Mouse (Mus musculus) left cerebral cortex, postnatal 14 days (tissue): Measurements from ENCODE around the gene Tet3. TPM values are rescaled to one million over a fixed set of nuclear protein-coding genes. Genes with fewer than 3 reads are reported as not detected.
A peak's percentile ranks its signal among the peaks of the same experiment; 100 is the strongest.

Experiments
- DNase-seq, 2 experiments: peaks; one replicate each; pipeline ENCODE4 v3.0.0; 2021 to 2022; ENCODE audit warnings: low spot score in 2 of 2, mixed read lengths in 1 of 2
- intact Hi-C: fragments of 180-260 bp; cut with DNase I; formaldehyde crosslinking; loops from one replicate; pipeline ENCODE4 v1.15.1; 2025
- total RNA-seq, 2 experiments: library from RNA; stranded (reverse); gene quantifications; 2 replicates each; pipeline ENCODE4 v1.2.3; 2021

Gene Tet3
- total RNA-seq, 2 experiments from 2014 or later, result 106 to 114 TPM

GRCm38 (mm10) chr6:83396711-83397110 lies 62.2 kb downstream of the Tet3 start:
- no peak for DNase-seq
- intact Hi-C loops, result no loop called here

GRCm38 (mm10) chr6:83395544-83396229 lies 63.2 kb downstream of the Tet3 start:
- intact Hi-C loops, result no loop called here
- DNase-seq, result no peak

GRCm38 (mm10) chr6:83394122-83394521 lies 64.8 kb downstream of the Tet3 start:
- no peak for DNase-seq
- intact Hi-C loops, result no loop called here

- DNase-seq, result peak; percentile 61 to 72
- intact Hi-C loops, result no loop called here
Observed at GRCm38 (mm10) chr6:83392166-83392780, 66.6 kb downstream of the Tet3 start.

- intact Hi-C loops, result no loop called here
- DNase-seq, result no peak
Observed at GRCm38 (mm10) chr6:83385569-83386090, 73.3 kb downstream of the Tet3 start.

- no peak for DNase-seq
- intact Hi-C loops, result no loop called here
Observed at GRCm38 (mm10) chr6:83381510-83382491, 77.1 kb downstream of the Tet3 start.

- intact Hi-C loops, result no loop called here
- DNase-seq, result no peak
Observed at GRCm38 (mm10) chr6:83373704-83374300, 85.1 kb downstream of the Tet3 start.

GRCm38 (mm10) chr6:83371350-83371749 lies 87.5 kb downstream of the Tet3 start:
- peak in 1 of 2 experiments; percentile 43 for DNase-seq

GRCm38 (mm10) chr6:83370316-83370965 lies 88.4 kb downstream of the Tet3 start:
- DNase-seq, result no peak
- intact Hi-C loops, result no loop called here

More at GRCm38 (mm10) chr6:83371350-83371749, 87.5 kb downstream of the Tet3 start:
- intact Hi-C loops, result no loop called here

- intact Hi-C loops, result no loop called here
- DNase-seq, result no peak
Observed at GRCm38 (mm10) chr6:83363075-83363474, 95.8 kb downstream of the Tet3 start.

- no peak for DNase-seq
- intact Hi-C loops, result no loop called here
Observed at GRCm38 (mm10) chr6:83361523-83362248, 97.2 kb downstream of the Tet3 start.

- DNase-seq, result no peak
- intact Hi-C loops, result loop anchor here (5.0 kb wide), 1 partner anchor 210 kb away; no protein-coding TSS in a partner anchor
Observed at GRCm38 (mm10) chr6:83357436-83357835, 101.4 kb downstream of the Tet3 start.

GRCm38 (mm10) chr6:83356569-83357138 lies 102.2 kb downstream of the Tet3 start:
- peak; percentile 84 to 89 for DNase-seq
- intact Hi-C loops, result loop anchor here (1.0 to 5.0 kb wide), 2 partner anchors 156 to 211 kb away; no protein-coding TSS in a partner anchor

GRCm38 (mm10) chr6:83354856-83355781 lies 103.8 kb downstream of the Tet3 start:
- DNase-seq, result no peak
- intact Hi-C loops, result loop anchor here (5.0 kb wide), 2 partner anchors 212 to 317 kb away; no protein-coding TSS in a partner anchor

- intact Hi-C loops, result loop anchor here (5.0 kb wide), 1 partner anchor 319 kb away; no protein-coding TSS in a partner anchor
- peak in 1 of 2 experiments; percentile 51 for DNase-seq
Observed at GRCm38 (mm10) chr6:83352666-83353410, 106.0 kb downstream of the Tet3 start.
